Mouse (Mus musculus) heart, adult 2 months (tissue): Measurements from ENCODE around the gene Bmpr1a.

Experiments used
- CTCF ChIP-seq: fragments of 200-600 bp; IDR thresholded peaks from 2 replicates; pipeline ENCODE4 v1.8.1; 2022; ENCODE audit warnings: antibody characterized with exemption, mild to moderate bottlenecking, moderate library complexity
- POLR2A ChIP-seq: fragments of 200-500 bp; IDR thresholded peaks from 2 replicates; pipeline ENCODE4 v1.6.1; 2011; ENCODE audit warnings: mild to moderate bottlenecking, low read depth, low read length, control low read depth; ENCODE audit not compliant: insufficient read depth

GRCm38 (mm10) chr14:34402871-34403270, 100.3 kb downstream of the Bmpr1a start:
- TF ChIP-seq CTCF (no peak), POLR2A (no peak)
